Mouse (Mus musculus) retina, embryonic 14.5 days (tissue): ENCODE measurements around the gene Drg1.
"Not testable (repeated sequence)": the region's sequence is repeated elsewhere in the genome, so short reads cannot be mapped to it uniquely, and the experiment has no call there.

Experiments
- DNase-seq: peaks from one replicate; pipeline ENCODE4 v3.0.0-alpha.2; 2015; ENCODE audit warnings: low spot score

Gene Drg1

DNA sequence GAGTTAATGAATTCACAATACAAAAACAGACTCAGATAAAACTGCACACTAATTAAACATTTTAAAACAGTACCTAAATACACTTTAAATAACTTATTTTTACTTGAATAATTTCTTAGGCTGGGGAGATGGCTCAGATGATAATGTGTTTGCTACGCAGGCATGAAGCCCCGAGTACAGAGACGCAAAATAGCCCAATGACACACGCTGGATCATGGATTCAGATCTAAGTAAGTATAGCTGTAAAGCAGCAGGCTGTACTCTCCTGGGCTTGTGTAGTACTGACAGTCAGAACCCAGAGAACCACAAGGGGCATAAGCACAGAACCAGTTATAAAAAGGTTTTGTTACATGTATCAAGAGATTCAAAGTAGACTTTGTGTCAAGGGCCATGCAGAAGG, 99.1 kb downstream of the Drg1 start:
- DNase-seq: not testable (repeated sequence)

DNA sequence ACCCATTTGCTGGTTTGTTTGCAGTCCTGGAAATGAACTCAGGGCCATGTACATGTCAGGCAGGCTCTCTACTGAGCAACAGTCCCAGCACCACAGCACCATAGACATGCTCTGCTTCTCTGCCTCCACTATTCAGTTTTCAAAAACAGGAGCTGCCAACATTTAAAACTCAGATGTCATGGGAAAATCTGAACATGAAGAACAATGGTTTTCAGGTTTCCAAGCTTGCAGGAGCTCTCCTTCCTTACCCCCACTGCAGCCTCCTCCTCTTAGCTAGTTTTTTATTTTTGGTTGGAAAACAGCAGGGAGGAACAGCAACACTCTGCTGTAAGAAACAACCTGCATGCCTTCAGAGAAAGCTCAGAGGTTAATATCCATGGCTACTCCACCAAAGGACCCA, 99.9 kb downstream of the Drg1 start:
- not testable (repeated sequence) for DNase-seq

DNA sequence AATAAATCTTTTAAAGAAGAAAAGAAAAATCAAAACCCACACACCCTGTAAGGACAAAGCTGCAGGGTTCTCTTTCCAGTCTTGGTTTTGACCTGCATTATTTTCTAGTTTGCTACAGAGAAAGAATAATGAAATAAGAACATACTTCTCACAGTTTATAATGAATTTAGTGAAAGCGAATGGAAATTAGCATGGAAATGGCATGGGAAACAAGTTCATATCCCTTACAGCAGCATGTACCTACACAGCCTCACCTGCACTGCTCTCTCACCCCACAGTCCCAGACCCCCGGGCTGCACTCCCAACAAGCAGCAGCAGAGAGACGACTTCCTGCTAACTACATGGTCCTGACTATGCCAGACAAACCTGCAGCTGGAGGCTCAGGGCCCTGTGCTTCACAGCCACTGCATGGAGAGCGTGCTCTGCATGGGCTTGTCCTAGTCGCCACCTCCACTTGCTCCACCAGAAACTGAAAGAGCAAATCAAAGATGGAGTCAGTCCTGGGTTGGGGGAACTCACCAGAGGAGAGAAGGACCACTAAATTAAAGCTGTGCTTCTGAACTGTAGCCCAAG, 100.9 kb downstream of the Drg1 start:
- DNase-seq: not testable (repeated sequence)

DNA sequence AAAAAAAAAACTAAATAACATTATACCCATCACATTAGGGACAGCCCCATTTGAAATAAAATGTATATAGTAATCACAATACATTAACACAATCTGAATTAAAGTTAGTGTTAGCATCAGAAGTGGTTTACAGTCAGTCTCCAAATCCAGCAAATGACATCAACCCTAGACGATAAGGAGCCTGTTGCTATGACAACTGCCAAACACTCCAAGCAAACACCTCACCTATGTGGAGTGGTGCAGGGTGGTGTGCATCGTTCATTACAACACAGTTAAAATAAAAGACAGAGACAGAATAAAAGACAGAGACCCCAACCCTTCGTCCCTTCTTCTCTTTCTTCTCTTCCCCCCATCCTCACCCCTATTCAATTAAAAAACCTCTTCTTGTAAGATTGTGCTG, 102.6 kb downstream of the Drg1 start:
- DNase-seq: not testable (repeated sequence)

DNA sequence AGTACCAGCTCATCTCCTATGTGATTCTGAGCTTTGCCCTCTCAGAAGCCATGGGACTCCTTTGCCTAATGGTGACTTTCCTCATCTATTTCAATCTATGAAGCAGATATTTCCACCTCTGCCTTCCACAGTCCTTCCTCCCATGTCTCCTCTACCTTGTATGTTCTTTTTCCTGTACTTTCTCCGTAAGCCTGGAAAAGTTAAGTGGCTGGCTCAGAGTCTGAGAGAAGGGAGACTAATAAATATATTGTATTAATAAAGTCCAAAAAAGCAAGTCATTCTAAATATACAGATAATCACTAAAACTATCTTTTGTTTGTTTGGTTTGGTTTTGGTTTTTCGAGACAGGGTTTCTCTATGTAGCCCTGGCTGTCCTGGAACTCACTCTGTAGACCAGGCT, 103.1 kb downstream of the Drg1 start:
- not testable (repeated sequence) for DNase-seq

DNA sequence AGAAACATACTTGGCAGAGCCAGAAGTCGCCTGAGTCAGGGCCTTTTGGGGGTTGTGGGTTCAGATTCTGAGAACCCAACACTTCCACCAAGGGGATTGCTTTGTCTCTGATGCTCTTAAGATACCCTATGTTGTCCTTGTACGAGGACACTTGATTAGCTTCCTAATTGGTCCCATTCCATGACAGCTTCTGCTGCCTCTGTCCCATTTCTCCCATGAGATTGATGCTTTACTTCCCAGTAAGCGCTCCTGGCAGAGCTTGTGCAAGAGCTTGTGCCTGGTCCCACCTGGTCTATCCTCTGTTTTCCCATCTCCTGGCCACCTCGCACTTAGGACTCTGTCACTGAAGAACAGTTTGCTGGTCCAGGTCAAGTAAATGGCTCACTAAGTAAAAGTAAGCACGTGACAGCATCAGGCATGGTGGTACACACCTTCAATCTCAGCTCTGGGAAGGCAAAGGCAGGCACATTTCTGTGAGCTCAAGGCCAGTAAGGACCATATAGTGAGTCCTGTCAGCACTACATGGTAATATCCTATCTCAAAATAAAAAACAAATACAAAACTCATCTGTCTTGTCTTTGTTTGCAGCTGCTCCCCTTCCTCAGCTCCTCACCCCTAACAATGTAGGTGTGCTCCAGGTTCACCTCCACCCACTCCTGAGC, 103.8 kb downstream of the Drg1 start:
- DNase-seq: not testable (repeated sequence)

DNA sequence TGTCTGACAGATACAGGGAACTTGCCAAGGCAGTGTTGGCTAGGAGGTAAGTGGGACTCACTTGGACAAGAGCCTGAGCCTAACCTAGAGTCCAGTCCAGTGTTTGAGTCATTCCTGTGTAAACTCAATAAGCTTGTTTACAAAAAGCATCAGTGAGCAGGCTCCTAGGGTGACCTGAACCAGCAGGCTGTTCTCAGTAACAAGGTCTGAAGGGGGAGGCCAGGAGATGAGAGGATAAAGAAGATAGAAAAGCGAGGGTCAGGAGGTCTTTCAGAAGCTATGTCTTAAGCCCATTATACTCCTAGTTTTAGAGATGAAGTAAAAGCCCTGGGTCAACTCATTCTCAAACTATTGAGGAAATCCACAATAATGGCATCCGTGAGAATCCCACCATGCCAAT, 104.8 kb downstream of the Drg1 start:
- not testable (repeated sequence) for DNase-seq

DNA sequence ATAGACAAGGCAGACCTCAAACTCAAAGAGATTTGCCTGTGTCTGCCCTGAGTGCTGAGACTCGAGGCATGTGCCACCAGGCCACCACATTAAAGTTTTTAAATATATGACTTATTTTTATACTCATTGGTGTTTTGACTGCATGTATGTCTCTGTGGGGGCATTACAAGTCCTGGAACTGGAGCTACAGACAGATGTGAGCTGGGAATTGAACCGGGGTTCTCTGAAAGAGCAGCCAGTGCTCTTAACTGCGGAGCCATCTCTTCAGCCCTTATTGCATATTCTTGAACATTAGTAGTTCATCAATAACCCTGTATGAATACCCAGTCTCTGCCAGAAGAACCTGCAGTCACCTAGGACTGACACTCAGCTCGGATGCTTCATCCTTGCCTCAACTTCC, 107.4 kb downstream of the Drg1 start:
- not testable (repeated sequence) for DNase-seq

DNA sequence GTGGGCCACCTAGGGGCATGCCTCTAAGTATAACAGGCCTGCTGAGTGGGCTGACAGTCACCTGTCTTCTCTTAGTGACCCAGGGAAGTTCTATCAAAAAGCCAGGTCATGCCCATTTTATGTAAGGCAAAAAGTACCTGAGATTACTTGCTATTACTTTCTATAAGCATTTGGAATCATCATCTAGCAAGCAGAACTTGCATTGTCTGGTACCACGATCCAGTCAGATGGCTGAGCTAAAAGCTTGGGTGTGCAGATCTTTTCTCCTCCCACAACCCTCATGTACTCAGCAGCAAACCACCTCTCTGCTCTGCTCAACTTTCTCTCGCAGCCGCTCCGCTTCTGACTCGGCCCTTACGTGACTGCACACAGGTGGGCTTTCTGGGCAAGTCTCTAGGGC, 108.2 kb downstream of the Drg1 start:
- not testable (repeated sequence) for DNase-seq

DNA sequence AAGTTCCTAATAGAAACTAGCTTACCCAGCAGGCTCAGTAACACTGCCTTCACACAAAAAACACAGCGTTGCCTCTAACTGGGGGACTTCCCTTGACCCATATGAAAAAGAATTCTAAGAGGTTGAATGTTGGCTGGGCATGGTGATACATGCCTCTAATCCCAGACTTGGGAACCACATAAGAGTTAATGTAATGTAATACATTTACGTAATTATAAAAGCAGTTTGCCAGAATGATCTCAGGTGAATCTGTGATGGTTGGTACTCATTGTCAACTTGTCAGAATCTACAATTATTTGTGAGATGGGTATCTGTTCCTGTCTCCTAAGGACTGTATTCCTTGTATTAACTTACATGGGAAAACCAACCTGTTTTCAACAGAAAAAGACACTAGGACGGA, 109.2 kb downstream of the Drg1 start:
- not testable (repeated sequence) for DNase-seq

DNA sequence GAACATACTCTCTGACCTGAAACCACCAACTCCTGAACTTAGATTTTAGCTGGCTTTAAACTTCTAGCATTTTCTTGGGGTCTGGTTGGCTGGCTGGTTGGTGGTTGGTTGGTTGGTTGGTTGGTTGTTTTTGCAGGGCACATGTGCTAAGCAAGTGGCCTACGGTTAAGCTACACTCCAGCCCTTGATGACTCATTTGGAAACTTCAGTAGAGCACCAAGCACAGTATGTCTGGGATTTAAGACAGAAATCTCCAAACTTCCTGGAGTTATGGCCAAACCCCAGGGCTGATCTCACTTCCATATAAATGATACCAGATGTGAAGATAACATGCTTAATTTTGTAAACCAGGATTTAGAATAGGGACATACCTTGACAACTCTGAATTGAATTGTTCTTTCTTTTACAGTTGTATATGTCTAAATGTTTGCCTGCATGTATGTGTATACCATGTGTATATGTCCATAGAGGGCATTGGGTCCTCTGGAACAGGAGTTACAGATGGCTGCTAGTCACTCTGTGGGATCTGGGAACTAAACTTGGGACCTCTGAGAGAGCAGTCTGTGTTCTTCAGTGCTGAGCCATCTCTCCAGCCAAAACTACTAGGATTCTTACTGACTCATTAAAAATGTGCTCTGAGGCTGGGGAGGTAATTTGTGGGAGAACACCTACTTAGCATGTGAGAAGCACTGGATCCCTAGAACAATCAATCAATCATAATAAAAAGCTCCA, 112.4 kb downstream of the Drg1 start:
- not testable (repeated sequence) for DNase-seq

DNA sequence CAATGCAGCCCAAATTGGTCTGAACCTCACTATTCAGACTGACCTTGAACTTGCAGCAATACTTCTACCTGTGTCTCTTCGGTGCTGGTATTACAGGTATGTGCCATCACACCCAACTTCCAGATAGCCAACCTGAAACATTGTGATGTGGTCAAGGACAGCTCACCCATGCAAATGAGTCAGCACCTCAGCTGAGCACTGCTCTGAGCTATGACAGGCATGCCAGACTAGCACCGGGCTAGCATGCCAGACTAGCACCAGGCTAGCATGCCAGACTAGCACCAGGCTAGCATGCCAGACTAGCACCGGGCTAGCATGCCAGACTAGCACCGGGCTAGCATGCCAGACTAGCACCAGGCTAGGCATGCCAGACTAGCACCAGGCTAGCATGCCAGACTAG, 114.9 kb downstream of the Drg1 start:
- DNase-seq: not testable (repeated sequence)

DNA sequence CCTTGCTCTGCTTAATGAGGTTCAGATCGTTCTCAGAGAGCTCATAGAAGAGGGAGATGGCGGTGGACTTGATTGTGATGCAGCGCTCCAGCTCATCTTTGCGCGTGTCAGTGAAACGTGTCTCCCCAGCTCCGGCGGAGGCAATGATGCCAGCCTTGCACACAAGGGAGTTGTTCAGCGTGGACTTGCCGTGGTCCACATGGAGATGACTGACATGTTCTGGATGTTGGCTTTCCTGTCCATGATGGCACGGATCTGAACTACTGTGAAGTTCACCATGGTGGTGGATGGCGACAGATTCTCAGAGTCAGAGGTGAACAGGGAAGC, 115.6 kb downstream of the Drg1 start:
- DNase-seq: not testable (repeated sequence)

DNA sequence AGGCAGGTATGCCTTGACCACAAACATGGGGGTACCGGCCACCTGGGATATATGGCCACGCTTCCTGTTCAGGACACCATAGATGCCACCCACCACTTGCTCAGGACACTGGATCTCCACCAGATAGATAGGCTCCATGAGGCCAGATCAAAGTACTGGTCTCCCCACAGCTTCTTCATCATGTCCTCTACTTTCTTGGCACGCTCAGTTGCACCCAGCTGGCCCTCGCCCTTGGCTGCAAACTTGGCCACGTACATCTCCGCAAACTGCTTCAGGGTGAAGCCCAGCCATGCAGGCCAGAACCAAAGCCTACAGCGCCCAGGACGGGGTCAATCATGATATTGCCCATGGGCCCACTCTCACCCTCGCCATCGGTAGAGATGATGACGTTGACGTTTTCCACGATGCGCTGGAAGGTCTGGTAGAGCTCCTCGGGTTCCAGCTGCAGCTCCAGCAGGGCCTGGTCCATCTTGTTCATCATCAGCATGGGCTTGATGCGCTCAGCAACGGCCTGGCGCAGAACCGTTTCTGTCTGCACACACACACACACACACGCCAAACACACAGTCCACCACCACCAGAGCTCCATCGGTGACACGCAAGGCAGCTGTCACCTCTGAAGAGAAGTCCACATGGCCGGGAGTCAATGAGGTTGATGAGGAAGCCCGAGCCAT, 116.1 kb downstream of the Drg1 start:
- DNase-seq: not testable (repeated sequence)

DNA sequence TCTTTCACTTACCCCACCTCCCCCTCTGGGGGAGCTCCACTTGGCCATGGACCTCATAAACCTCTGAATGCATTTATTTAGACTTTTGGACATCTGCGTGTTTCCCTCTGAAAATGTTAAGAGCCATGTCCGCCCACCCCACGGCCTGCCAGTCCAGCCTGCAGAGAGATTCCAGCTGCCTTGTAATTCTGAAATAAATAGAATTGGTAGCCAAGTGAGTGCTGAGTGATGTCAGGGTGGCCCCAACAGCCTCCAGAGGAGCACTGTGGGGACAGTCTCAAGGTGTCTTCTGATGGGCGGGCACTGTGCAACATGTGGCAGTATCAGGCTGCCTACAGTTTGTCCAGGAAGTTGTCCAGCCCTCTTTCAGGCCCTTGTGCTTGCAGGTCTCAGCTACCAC, 116.7 kb downstream of the Drg1 start:
- DNase-seq: not testable (repeated sequence)

DNA sequence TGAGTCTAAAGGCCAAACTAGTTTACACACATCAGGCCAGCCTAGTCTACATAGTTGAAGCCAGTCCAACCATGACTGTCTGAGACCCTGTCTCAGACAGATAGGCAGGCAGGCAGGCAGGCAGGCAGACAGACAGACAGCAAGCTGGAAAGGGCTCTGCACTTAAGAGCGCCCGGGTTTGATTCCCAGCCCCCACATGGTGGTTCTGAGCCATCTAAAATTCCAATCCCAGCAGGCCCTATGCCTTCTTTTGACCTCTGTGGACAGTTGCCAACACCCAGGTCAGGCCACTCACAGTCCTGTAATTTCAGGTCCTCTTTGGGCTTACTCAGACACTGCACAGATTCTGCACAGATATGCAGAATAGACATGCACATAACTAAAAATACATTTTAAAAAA, 119.4 kb downstream of the Drg1 start:
- not testable (repeated sequence) for DNase-seq

DNA sequence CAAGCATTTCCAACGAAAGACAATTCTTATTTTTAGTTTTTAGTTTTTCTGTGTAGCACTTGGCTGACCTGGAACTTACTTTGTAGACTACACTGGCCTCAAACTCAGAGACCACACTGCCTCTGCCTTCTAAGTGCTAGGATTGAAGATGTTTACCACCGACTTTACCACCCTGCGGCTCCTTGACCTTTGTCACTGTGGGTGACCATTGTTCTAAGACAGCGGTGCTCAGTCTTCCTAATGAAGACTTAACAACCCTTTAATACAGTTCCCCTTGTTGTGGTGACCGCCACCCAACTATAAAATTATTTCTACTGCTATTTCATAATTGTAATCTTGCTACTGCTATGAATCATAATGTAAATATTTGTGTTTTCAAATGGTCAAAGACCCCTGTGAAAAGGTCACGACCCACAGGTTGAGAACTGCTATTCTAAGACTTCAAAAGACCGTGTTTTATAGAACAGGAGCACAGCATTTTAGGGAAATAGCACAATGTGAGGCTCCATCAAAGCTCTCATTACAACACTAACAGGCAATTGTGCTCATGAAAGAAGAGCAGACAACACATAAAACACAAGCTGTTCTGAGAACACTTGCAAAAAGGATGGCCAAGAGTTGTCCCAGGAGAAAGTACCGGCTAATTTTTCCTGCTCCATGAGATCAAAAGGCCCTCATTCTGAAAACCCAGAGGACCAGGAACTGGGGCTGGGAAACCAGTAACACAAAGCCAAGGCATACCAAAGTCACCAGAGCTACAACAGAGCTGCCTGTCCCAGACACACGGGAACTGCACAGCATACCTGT, 120.7 kb downstream of the Drg1 start:
- not testable (repeated sequence) for DNase-seq

DNA sequence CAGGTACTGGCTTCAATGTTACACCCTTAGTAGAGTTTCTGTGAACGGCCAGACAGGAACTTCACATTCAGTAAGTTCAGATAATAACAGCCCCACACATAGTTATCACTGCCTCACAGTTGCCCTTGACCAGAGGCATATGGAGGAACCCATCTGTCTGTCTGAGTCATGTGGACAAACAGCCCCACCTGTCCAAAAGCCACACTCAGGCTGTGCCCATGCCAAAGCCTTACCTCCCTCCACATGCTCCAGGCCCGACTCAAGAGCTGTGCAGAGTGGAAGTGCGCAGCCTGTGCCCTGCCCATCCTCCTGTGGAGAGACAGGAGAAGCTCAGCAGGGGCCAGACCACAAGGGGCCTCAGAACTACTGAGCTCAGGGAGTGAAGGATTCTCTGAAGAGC, 122.2 kb downstream of the Drg1 start:
- not testable (repeated sequence) for DNase-seq

DNA sequence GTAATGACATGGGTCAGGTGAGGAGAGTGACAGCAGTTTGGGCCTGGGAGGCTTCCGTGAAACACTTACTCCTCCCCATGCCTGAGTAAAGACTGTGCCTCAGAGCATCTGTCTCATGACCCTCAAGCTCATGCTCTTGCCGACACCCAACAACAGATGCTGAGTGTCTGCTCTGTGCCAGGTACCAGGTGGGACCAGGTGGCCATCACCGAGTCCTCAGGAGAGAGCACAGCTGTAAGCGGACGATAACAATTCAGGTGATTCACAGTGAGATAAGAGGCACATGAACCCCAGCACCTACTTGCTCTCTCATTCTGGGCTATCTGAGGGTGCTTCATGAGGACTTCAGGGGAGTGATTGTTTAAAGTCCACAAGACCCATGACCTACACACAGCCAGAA, 123.8 kb downstream of the Drg1 start:
- DNase-seq: not testable (repeated sequence)

DNA sequence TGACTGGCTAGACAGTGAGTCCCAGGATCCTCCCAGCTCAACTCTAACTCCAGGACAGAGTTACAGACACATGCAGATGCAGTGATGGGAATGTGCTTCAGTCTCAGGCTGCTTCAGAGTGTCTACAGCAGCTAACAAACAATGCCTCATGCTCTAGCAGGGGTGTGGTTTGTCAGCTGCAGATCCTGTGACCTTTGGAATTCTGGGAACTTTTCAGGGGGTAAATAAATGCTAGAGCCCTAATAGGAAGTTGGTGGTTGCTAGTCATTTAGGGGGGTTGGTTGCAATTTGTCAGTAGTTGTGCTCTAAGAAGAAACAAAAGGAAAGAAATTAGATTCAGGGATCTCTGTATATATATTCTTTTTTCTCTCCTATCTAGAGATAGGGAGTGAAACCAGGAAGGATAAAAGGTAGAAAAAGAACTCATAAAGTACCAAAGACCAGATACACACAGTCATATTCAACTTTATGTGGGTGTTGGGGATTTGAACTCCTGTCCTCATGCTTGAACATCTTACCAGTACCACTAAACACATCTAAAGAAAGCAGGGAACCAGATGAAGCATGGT, 125.2 kb downstream of the Drg1 start:
- DNase-seq: not testable (repeated sequence)

DNA sequence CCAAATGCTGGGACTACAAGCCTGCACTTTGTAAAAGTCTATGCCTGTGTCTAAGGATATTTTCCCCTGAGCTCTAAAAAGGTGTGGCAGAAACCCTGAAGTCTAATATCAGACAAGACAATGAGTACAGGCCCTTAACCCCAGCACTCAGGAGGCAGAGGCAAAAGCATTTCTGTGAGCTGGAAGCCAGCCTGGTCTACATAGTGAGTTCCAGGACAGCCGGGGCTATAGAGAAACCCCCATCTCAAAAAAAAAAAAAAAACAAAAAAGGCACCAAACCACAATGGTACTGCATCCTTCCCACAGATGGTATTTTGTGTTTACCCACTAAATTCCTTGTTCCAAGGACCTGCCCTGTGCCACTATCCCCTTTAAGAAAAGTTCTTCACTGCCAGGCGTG, 127.9 kb downstream of the Drg1 start:
- DNase-seq: not testable (repeated sequence)
